Mouse (Mus musculus): ENCODE results near the gene Slc15a2. TPM values are rescaled to one million over a fixed set of nuclear protein-coding genes. Genes with fewer than 3 reads are reported as not detected.

Gene Slc15a2
- polyA plus RNA-seq (2015; fragmentation: Nextera tagmentation; extraction: Ambion mirVana), result 12.7 and 13.6 TPM in 2 replicates

DNA sequence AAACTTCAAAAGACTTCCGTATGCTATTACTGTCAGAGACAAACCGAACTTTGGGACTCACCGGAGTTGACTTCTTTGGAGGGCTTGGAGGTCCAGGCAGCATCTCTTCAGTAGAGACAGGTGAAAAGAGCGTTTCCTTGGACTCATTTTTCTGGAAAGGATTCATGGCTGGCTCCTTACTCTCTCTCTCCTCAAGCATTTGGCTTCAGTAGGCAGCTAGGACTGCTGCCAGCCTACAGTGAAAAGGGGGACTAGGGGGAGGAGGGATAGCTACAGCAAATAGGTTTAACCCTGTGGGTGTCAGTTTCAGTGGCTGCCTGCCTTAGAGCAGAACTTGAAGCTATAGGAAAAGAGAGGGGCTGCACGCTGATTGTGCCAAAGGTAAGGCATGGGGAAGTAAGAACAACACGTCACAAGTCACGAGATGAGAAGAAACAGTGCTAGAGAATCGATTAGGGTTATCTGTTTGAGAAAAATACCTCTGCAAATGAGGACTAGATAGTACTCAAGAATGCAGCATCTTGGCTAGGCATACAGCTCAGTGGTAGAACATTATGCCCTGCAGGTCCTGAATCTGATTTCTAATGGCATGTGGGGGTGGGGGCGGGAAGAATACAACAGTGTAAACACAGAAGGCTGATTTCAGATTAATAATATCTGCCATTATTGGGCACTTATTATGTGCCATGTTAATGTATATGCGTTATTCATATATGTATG is at the start of gene Slc15a2:
Gene Slc15a2 (minus strand): TSS at position 369 of the 720 bp plus-strand sequence.
- Histone ChIP-seq H3K4me3 (replicated peaks; ENCODE audit: low read length) (peak within 1 kb of the TSS; percentile 33), H3K9me3 (ENCODE audit: control insufficient read depth, low read length) (no peaks in the 10 kb centered on the region), H3K27ac (ENCODE audit: low read length) (peak within 1 kb of the TSS; percentile 52), H3K4me2 (ENCODE audit: low read length) (peak within 1 kb of the TSS; percentile 40), H3K9ac (replicated peaks; ENCODE audit: low read depth, low read length) (no peak within 1 kb of the TSS), H3K4me1 (replicated peaks; ENCODE audit: control insufficient read depth, insufficient read depth, low read length) (peaks cover 10% of the 10 kb centered on the region), H3K27me3 (replicated peaks; ENCODE audit: control insufficient read depth, insufficient read depth, low read length) (no peaks in the 10 kb centered on the region), H3K36me3 (ENCODE audit: control insufficient read depth, insufficient read depth) (no peaks in the 10 kb centered on the region)
- WGBS, result 48% methylated on average over 10 of the region's 10 CpGs
- peak; percentile 93 for ATAC-seq

- H3K4me2 ChIP-seq (ENCODE audit: low read length), result peak overlapping the region; percentile 78
- no peaks in the 10 kb centered on the region for H3K9me3 ChIP-seq (ENCODE audit: control insufficient read depth, low read length)
- 2% methylated on average over 11 of the region's 11 CpGs for WGBS
- peaks cover 8% of the 10 kb centered on the region for H3K4me1 ChIP-seq (replicated peaks; ENCODE audit: control insufficient read depth, insufficient read depth, low read length)
- no peaks in the 10 kb centered on the region for H3K27me3 ChIP-seq (replicated peaks; ENCODE audit: control insufficient read depth, insufficient read depth, low read length)
- 0 out of 2 replicates have a peak, but pooled peaks cover 2% of the 10 kb centered on the region for H3K36me3 ChIP-seq (ENCODE audit: control insufficient read depth, insufficient read depth)
- peak; percentile 39 for ATAC-seq
- peak overlapping the region; percentile 59; the same call in 1 of the 2 replicates for H3K27ac ChIP-seq (ENCODE audit: low read length)
- H3K4me3 ChIP-seq (replicated peaks; ENCODE audit: low read length), result peak overlapping the region; percentile 86
- peak overlapping the region; percentile 93 for H3K9ac ChIP-seq (replicated peaks; ENCODE audit: low read depth, low read length)
These were observed 44.1 kb upstream of the Slc15a2 start for GRCm38 (mm10) chr16:36828820-36829219.

- Histone ChIP-seq H3K4me3 (replicated peaks; ENCODE audit: low read length) (peak within 1 kb of the TSS; percentile 86), H3K27me3 (replicated peaks; ENCODE audit: control insufficient read depth, insufficient read depth, low read length) (no peaks in the 10 kb centered on the region), H3K4me1 (replicated peaks; ENCODE audit: control insufficient read depth, insufficient read depth, low read length) (peaks cover 8% of the 10 kb centered on the region), H3K9me3 (ENCODE audit: control insufficient read depth, low read length) (no peaks in the 10 kb centered on the region), H3K27ac (ENCODE audit: low read length) (peak within 1 kb of the TSS; percentile 59), H3K4me2 (ENCODE audit: low read length) (peak within 1 kb of the TSS; percentile 78), H3K36me3 (ENCODE audit: control insufficient read depth, insufficient read depth) (0 out of 2 replicates have a peak, but pooled peaks cover 2% of the 10 kb centered on the region), H3K9ac (replicated peaks; ENCODE audit: low read depth, low read length) (peak within 1 kb of the TSS; percentile 93)
- under 1% methylated on average over 62 of the region's 64 CpGs for WGBS
- peak; percentile 99 for ATAC-seq
These were observed 43.5 kb upstream of the Slc15a2 start, which contains the start of gene Iqcb1 for GRCm38 (mm10) chr16:36828054-36828786. Gene Iqcb1, plus strand, starts transcription at chr16:36828385.

DNA sequence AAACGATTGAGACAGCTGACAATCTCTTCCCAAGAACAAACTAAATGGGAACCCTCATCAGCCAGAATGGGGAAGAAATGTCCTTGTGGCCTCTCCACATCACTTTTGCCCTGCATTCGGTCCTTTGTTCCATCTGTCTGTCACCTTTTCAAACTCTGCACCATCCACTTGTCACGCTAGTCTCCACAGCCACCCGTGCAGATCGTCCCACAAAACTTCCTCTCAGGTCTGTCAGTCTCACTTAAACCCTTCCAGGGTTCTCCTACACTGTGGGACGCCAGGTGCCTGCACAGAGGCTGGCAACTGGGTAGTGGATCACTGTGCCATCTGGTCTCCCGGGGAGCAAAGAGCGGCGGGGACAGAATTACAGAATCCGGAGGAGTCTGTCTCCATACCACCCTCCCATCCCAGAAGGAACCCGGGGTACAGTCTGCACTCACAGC is 42.9 kb upstream of the Slc15a2 start:
- peak overlapping the region; percentile 22 for H3K9ac ChIP-seq (replicated peaks; ENCODE audit: low read depth, low read length)
- no peaks in the 10 kb centered on the region for H3K9me3 ChIP-seq (ENCODE audit: control insufficient read depth, low read length)
- WGBS, result 5% methylated on average over 11 of the region's 11 CpGs
- H3K4me1 ChIP-seq (replicated peaks; ENCODE audit: control insufficient read depth, insufficient read depth, low read length), result peaks cover 8% of the 10 kb centered on the region
- peak overlapping the region; percentile 78 for H3K4me2 ChIP-seq (ENCODE audit: low read length)
- 0 out of 2 replicates have a peak, but pooled peaks cover 2% of the 10 kb centered on the region for H3K36me3 ChIP-seq (ENCODE audit: control insufficient read depth, insufficient read depth)
- H3K27me3 ChIP-seq (replicated peaks; ENCODE audit: control insufficient read depth, insufficient read depth, low read length), result no peaks in the 10 kb centered on the region
- no peak for ATAC-seq
- H3K4me3 ChIP-seq (replicated peaks; ENCODE audit: low read length), result peak overlapping the region; percentile 86
- H3K27ac ChIP-seq (ENCODE audit: low read length), result no peak overlapping the region

DNA sequence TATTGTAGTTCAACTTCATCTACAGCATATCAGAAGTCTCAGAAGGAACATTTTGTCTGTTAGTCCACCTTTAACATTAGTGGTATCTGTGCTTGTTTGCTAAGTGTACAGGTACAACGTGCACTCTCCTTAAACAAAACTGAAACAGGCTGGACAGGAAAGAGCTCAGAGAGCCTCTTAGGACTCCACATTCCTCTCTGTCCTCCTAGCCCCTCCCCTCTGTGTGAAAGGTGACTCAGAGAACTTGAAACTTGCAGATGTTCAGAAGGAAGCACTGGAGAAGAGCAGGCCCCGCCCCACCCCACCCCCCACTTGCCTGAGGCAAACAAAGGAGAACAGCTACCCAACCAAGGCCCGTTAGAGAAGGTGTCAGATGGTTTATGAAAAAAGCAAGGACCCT is 36.7 kb upstream of the Slc15a2 start:
- ATAC-seq, result no peak
- H3K9me3 ChIP-seq (ENCODE audit: control insufficient read depth, low read length), result no peaks in the 10 kb centered on the region
- WGBS, result 14% methylated on average over 3 of the region's 3 CpGs
- H3K9ac ChIP-seq (replicated peaks; ENCODE audit: low read depth, low read length), result no peak overlapping the region
- H3K4me3 ChIP-seq (replicated peaks; ENCODE audit: low read length), result no peak overlapping the region
- H3K36me3 ChIP-seq (ENCODE audit: control insufficient read depth, insufficient read depth), result no peaks in the 10 kb centered on the region
- H3K4me2 ChIP-seq (ENCODE audit: low read length), result no peak overlapping the region
- no peak overlapping the region for H3K27ac ChIP-seq (ENCODE audit: low read length)
- no peaks in the 10 kb centered on the region for H3K27me3 ChIP-seq (replicated peaks; ENCODE audit: control insufficient read depth, insufficient read depth, low read length)
- no peaks in the 10 kb centered on the region for H3K4me1 ChIP-seq (replicated peaks; ENCODE audit: control insufficient read depth, insufficient read depth, low read length)

DNA sequence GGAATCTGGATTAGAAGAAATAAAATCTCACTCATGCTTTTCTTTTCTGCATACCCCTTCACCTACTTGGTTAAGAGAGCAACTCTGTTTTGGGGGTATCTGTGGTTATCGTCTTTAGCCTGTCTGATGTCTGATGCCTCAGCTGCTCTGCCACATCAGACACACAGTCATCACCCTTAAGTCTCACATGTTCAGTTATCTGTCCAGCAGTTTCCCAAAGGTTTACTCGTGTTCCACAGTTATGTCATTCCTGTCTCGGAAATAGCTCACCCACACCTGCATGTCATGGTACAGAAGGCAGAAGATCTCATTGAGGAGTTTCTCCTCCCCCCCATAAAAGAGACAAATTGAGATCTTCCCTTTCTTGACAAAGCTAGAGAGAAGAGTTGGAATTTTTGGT is 36.0 kb upstream of the Slc15a2 start:
- Histone ChIP-seq H3K9me3 (ENCODE audit: control insufficient read depth, low read length) (no peaks in the 10 kb centered on the region), H3K9ac (replicated peaks; ENCODE audit: low read depth, low read length) (no peak overlapping the region), H3K27me3 (replicated peaks; ENCODE audit: control insufficient read depth, insufficient read depth, low read length) (no peaks in the 10 kb centered on the region), H3K36me3 (ENCODE audit: control insufficient read depth, insufficient read depth) (no peaks in the 10 kb centered on the region), H3K4me3 (replicated peaks; ENCODE audit: low read length) (no peak overlapping the region), H3K27ac (ENCODE audit: low read length) (no peak overlapping the region), H3K4me2 (ENCODE audit: low read length) (no peak overlapping the region), H3K4me1 (replicated peaks; ENCODE audit: control insufficient read depth, insufficient read depth, low read length) (no peaks in the 10 kb centered on the region)
- WGBS, result 83% methylated on average over 3 of the region's 3 CpGs
- no peak for ATAC-seq

- H3K4me2 ChIP-seq (ENCODE audit: low read length), result no peak overlapping the region
- ATAC-seq, result no peak
- H3K9me3 ChIP-seq (ENCODE audit: control insufficient read depth, low read length), result no peaks in the 10 kb centered on the region
- no peaks in the 10 kb centered on the region for H3K4me1 ChIP-seq (replicated peaks; ENCODE audit: control insufficient read depth, insufficient read depth, low read length)
- no peak overlapping the region for H3K27ac ChIP-seq (ENCODE audit: low read length)
- H3K9ac ChIP-seq (replicated peaks; ENCODE audit: low read depth, low read length), result no peak overlapping the region
- no peaks in the 10 kb centered on the region for H3K27me3 ChIP-seq (replicated peaks; ENCODE audit: control insufficient read depth, insufficient read depth, low read length)
- H3K4me3 ChIP-seq (replicated peaks; ENCODE audit: low read length), result no peak overlapping the region
- H3K36me3 ChIP-seq (ENCODE audit: control insufficient read depth, insufficient read depth), result no peaks in the 10 kb centered on the region
- 52% methylated on average over 6 of the region's 6 CpGs for WGBS
These were observed 35.3 kb upstream of the Slc15a2 start for GRCm38 (mm10) chr16:36820016-36820415.

- no peak overlapping the region for H3K4me3 ChIP-seq (replicated peaks; ENCODE audit: low read length)
- H3K9ac ChIP-seq (replicated peaks; ENCODE audit: low read depth, low read length), result no peak overlapping the region
- no peak overlapping the region for H3K27ac ChIP-seq (ENCODE audit: low read length)
- no peaks in the 10 kb centered on the region for H3K9me3 ChIP-seq (ENCODE audit: control insufficient read depth, low read length)
- WGBS, result 15% methylated on average over 7 of the region's 7 CpGs
- H3K4me2 ChIP-seq (ENCODE audit: low read length), result no peak overlapping the region
- peak; percentile 99 for ATAC-seq
- no peaks in the 10 kb centered on the region for H3K27me3 ChIP-seq (replicated peaks; ENCODE audit: control insufficient read depth, insufficient read depth, low read length)
- H3K36me3 ChIP-seq (ENCODE audit: control insufficient read depth, insufficient read depth), result no peaks in the 10 kb centered on the region
- no peaks in the 10 kb centered on the region for H3K4me1 ChIP-seq (replicated peaks; ENCODE audit: control insufficient read depth, insufficient read depth, low read length)
These were observed 32.7 kb upstream of the Slc15a2 start for GRCm38 (mm10) chr16:36817321-36817926.

- 0 out of 2 replicates have a peak, but pooled peaks have one; percentile 29 for ATAC-seq
- Histone ChIP-seq H3K36me3 (ENCODE audit: control insufficient read depth, insufficient read depth) (no peaks in the 10 kb centered on the region), H3K27me3 (replicated peaks; ENCODE audit: control insufficient read depth, insufficient read depth, low read length) (no peaks in the 10 kb centered on the region), H3K9ac (replicated peaks; ENCODE audit: low read depth, low read length) (no peak overlapping the region), H3K4me3 (replicated peaks; ENCODE audit: low read length) (no peak overlapping the region), H3K9me3 (ENCODE audit: control insufficient read depth, low read length) (no peaks in the 10 kb centered on the region), H3K4me2 (ENCODE audit: low read length) (no peak overlapping the region), H3K27ac (ENCODE audit: low read length) (no peak overlapping the region), H3K4me1 (replicated peaks; ENCODE audit: control insufficient read depth, insufficient read depth, low read length) (no peaks in the 10 kb centered on the region)
These were observed 32.2 kb upstream of the Slc15a2 start for GRCm38 (mm10) chr16:36816916-36817315.

Measured in forebrain, embryonic 16.5 days (tissue).